Mouse (Mus musculus) liver, adult 2 months (tissue): ENCODE data around the gene Exoc8. TPM values are rescaled to one million over a fixed set of nuclear protein-coding genes. Genes with fewer than 3 reads are reported as not detected.

Experiments
- DNase-seq: peaks from one replicate; pipeline ENCODE4 v3.0.0-alpha.2; 2011; ENCODE audit warnings: low read depth, low spot score; ENCODE audit errors: extremely low read depth
- H3K27ac ChIP-seq: fragments of 200-500 bp; replicated peaks from 2 replicates; pipeline ENCODE4 v1.5.1; 2012; ENCODE audit warnings: low read depth, mild to moderate bottlenecking, control low read depth, inconsistent platforms, low read length; ENCODE audit not compliant: insufficient read depth
- H3K27me3 ChIP-seq: fragments of 200-500 bp; 2 replicates; pipeline ENCODE4 v1.6.1; 2012; ENCODE audit warnings: mild to moderate bottlenecking, moderate library complexity, low read length, inconsistent platforms; ENCODE audit not compliant: control insufficient read depth, insufficient read depth
- H3K36me3 ChIP-seq: fragments of 200-500 bp; 2 replicates; pipeline ENCODE4 v1.6.1; 2012; ENCODE audit warnings: low read length, inconsistent platforms; ENCODE audit not compliant: control insufficient read depth, insufficient read depth
- H3K4me1 ChIP-seq: fragments of 200-500 bp; 2 replicates; pipeline ENCODE4 v1.6.1; 2011; ENCODE audit warnings: low read length; ENCODE audit not compliant: control insufficient read depth, insufficient read depth
- H3K4me3 ChIP-seq: fragments of 200-500 bp; 2 replicates; pipeline ENCODE4 v1.5.1; 2011; ENCODE audit warnings: low read depth, mild to moderate bottlenecking, control low read depth, low read length, moderate library complexity; ENCODE audit not compliant: insufficient read depth
- H3K79me2 ChIP-seq: fragments of 200-500 bp; 2 replicates; pipeline ENCODE4 v1.6.1; 2012; ENCODE audit warnings: inconsistent platforms, mild to moderate bottlenecking, low read length, moderate library complexity; ENCODE audit not compliant: control insufficient read depth, insufficient read depth
- H3K9ac ChIP-seq: fragments of 200-500 bp; 2 replicates; pipeline ENCODE4 v1.6.1; 2012; ENCODE audit warnings: low read depth, mild to moderate bottlenecking, control low read depth, inconsistent platforms, low read length
- CTCF ChIP-seq: fragments of 200-500 bp; IDR thresholded peaks from 2 replicates; pipeline ENCODE4 v1.5.1; 2011; ENCODE audit warnings: low read depth, low read length, control low read depth
- POLR2A ChIP-seq: fragments of 200-500 bp; IDR thresholded peaks from 2 replicates; pipeline ENCODE4 v1.6.1; 2011; ENCODE audit warnings: low read length, control low read depth; ENCODE audit not compliant: insufficient read depth; ENCODE audit errors: extremely low read depth
- WGBS: fragments of 180-500 bp; shearing (Covaris S2); methylation state at CpG from one replicate; pipeline ENCODE4 v1.1.7; 2018; 5-methylcytosine and 5-hydroxymethylcytosine counted together
- polyA plus RNA-seq: library from polyadenylated mRNA; depleted of rRNA; stranded (reverse); fragments of >200 nt; gene quantifications from 2 replicates; pipeline ENCODE4 v1.2.3, GENCODE M21; 2012
- total RNA-seq: library from RNA; depleted of rRNA; stranded (reverse); fragments of >200 nt; gene quantifications from 2 replicates; pipeline ENCODE4 v1.2.3, GENCODE M21; 2014

Exoc8 gene
- total and polyA plus RNA-seq, 2 experiments, result 4.3 to 7.0 TPM

DNA sequence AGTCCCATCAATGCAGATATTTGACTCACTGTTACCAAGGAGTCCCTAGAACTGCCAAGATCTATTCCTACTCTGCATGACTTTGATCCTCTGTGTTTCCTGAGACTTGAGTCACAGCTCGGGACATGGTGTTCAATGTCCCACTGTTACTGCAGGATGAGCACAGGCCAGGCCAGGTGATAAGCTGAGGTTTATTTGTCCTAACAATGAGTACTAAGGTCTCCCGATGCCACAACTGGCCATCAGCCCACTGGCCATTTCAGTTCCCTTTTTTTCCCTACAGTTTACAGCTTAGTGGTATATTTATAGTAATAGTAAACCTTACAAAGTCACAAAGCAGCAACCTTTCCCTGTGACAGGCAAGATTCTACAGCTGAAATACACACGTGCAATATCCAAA lies 34.9 kb upstream of the Exoc8 start:
- peaks cover 3% of the 10 kb centered on the region for H3K4me1 ChIP-seq
- WGBS, result 33% methylated on average over 3 of the region's 3 CpGs
- TF ChIP-seq CTCF, result no peak

DNA sequence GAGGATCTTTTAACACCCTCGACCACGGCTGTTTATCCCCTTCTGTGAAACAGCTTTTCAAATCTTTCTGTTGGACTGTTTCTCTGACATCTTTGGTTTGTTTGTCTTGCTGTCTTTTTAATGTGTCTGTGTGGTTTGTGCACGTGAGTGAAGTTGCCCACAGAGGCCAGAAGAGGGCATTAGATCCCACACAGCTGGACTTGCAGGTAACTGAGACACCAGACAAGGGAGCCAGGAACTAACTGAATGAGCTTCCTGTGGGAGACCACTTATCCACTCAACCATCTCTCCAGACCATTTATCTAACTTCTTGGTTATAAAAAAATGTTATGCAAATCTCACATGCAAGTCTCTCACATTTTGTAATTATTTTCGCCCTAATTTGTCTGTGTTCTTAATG lies 33.1 kb upstream of the Exoc8 start:
- Histone ChIP-seq H3K4me3 (no peak overlapping the region), H3K27me3 (no peaks in the 10 kb centered on the region; the same call in 1 of the 2 replicates), H3K9ac (no peak overlapping the region), H3K79me2 (peaks cover 23% of the 10 kb centered on the region; the same call in 1 of the 2 replicates), H3K36me3 (no peaks in the 10 kb centered on the region), H3K27ac (no peak overlapping the region), H3K4me1 (peaks cover 15% of the 10 kb centered on the region)
- no peak for TF ChIP-seq CTCF
- no peak for TF ChIP-seq POLR2A
- WGBS, result 96% methylated on average over 4 of the region's 4 CpGs
- DNase-seq, result no peak

More for the DNA sequence above, 34.9 kb upstream of the Exoc8 start:
- Histone ChIP-seq H3K36me3 (no peaks in the 10 kb centered on the region), H3K79me2 (peaks cover 33% of the 10 kb centered on the region), H3K9ac (no peak overlapping the region), H3K27me3 (no peaks in the 10 kb centered on the region; the same call in 1 of the 2 replicates), H3K4me3 (no peak overlapping the region), H3K27ac (no peak overlapping the region)
- DNase-seq, result peak; percentile 52

- Histone ChIP-seq H3K36me3 (no peaks in the 10 kb centered on the region), H3K79me2 (peaks cover 22% of the 10 kb centered on the region; the same call in 1 of the 2 replicates), H3K4me3 (no peak overlapping the region), H3K9ac (no peak overlapping the region), H3K4me1 (peaks cover 17% of the 10 kb centered on the region), H3K27me3 (no peaks in the 10 kb centered on the region; the same call in 1 of the 2 replicates), H3K27ac (no peak overlapping the region)
- 48% methylated on average over 13 of the region's 13 CpGs for WGBS
- DNase-seq, result peak; percentile 41
- TF ChIP-seq CTCF (no peak), POLR2A (no peak)
Observed at GRCm38 (mm10) chr8:124930086-124930485, 32.6 kb upstream of the Exoc8 start.

GRCm38 (mm10) chr8:124929006-124929405 lies 31.5 kb upstream of the Exoc8 start:
- Histone ChIP-seq H3K36me3 (no peaks in the 10 kb centered on the region), H3K9ac (no peak overlapping the region), H3K27me3 (no peaks in the 10 kb centered on the region; the same call in 1 of the 2 replicates), H3K4me1 (peaks cover 23% of the 10 kb centered on the region), H3K4me3 (no peak overlapping the region), H3K27ac (no peak overlapping the region), H3K79me2 (peaks cover 13% of the 10 kb centered on the region; the same call in 1 of the 2 replicates)
- no peak for DNase-seq
- 93% methylated on average over 11 of the region's 11 CpGs for WGBS
- TF ChIP-seq POLR2A (no peak), CTCF (no peak)

GRCm38 (mm10) chr8:124926351-124926771 lies 28.9 kb upstream of the Exoc8 start:
- Histone ChIP-seq H3K9ac (no peak overlapping the region), H3K36me3 (no peaks in the 10 kb centered on the region), H3K79me2 (peaks cover 12% of the 10 kb centered on the region; the same call in 1 of the 2 replicates), H3K27me3 (no peaks in the 10 kb centered on the region; the same call in 1 of the 2 replicates), H3K4me3 (no peak overlapping the region), H3K27ac (no peak overlapping the region), H3K4me1 (peaks cover 41% of the 10 kb centered on the region)
- TF ChIP-seq POLR2A (no peak), CTCF (no peak)
- peak; percentile 89 for DNase-seq
- 9% methylated on average over 10 of the region's 10 CpGs for WGBS

- no peaks in the 10 kb centered on the region; the same call in 1 of the 2 replicates for H3K27me3 ChIP-seq
- no peak for TF ChIP-seq CTCF
- no peak for TF ChIP-seq POLR2A
- H3K4me3 ChIP-seq, result no peak overlapping the region
- no peaks in the 10 kb centered on the region for H3K36me3 ChIP-seq
- 61% methylated on average over 14 of the region's 14 CpGs for WGBS
- H3K27ac ChIP-seq, result no peak overlapping the region
- no peak for DNase-seq
- H3K4me1 ChIP-seq, result peaks cover 43% of the 10 kb centered on the region
- no peak overlapping the region for H3K9ac ChIP-seq
- H3K79me2 ChIP-seq, result peaks cover 16% of the 10 kb centered on the region; the same call in 1 of the 2 replicates
Observed at GRCm38 (mm10) chr8:124925544-124926266, 28.2 kb upstream of the Exoc8 start.
